Mouse (Mus musculus): ENCODE data around the gene Psmd5. TPM values are rescaled to one million over a fixed set of nuclear protein-coding genes. Genes with fewer than 3 reads are reported as not detected.
"Not testable (repeated sequence)": the region's sequence is repeated elsewhere in the genome, so short reads cannot be mapped to it uniquely, and the experiment has no call there.

The Psmd5 gene
- total RNA-seq, 2 experiments from 2014 or later: 40.2 to 46.1 TPM

- no peak for DNase-seq (ENCODE audit: extremely low spot score in 1 of 2, low spot score in 1 of 2)
These were observed 46.7 kb downstream of the Psmd5 start for GRCm38 (mm10) chr2:34828026-34828425.

- DNase-seq (ENCODE audit: extremely low spot score in 1 of 2, low spot score in 1 of 2): no peak
These were observed 47.2 kb downstream of the Psmd5 start for GRCm38 (mm10) chr2:34827591-34827990.

- no peak for DNase-seq (ENCODE audit: extremely low spot score in 1 of 2, low spot score in 1 of 2)
These were observed 48.1 kb downstream of the Psmd5 start for GRCm38 (mm10) chr2:34826460-34827231.

- DNase-seq (ENCODE audit: extremely low spot score in 1 of 2, low spot score in 1 of 2): peak; percentile 82 to 87
These were observed 48.8 kb downstream of the Psmd5 start, which contains the start of gene Fbxw2 for GRCm38 (mm10) chr2:34825827-34826459. Gene Fbxw2, minus strand, starts transcription at chr2:34826311.

- no peak for DNase-seq (ENCODE audit: extremely low spot score in 1 of 2, low spot score in 1 of 2)
These were observed 56.3 kb downstream of the Psmd5 start for GRCm38 (mm10) chr2:34818492-34818891.

- DNase-seq (ENCODE audit: extremely low spot score in 1 of 2, low spot score in 1 of 2): not testable (repeated sequence)
These were observed 58.9 kb downstream of the Psmd5 start for GRCm38 (mm10) chr2:34815893-34816292.

- no peak for DNase-seq (ENCODE audit: extremely low spot score in 1 of 2, low spot score in 1 of 2)
These were observed 62.1 kb downstream of the Psmd5 start for GRCm38 (mm10) chr2:34812706-34813105.

- DNase-seq (ENCODE audit: extremely low spot score in 1 of 2, low spot score in 1 of 2): no peak
These were observed 64.0 kb downstream of the Psmd5 start for GRCm38 (mm10) chr2:34810775-34811174.

GRCm38 (mm10) chr2:34809568-34809967 lies 65.2 kb downstream of the Psmd5 start:
- no peak for DNase-seq (ENCODE audit: extremely low spot score in 1 of 2, low spot score in 1 of 2)

GRCm38 (mm10) chr2:34808057-34808456 lies 66.7 kb downstream of the Psmd5 start:
- DNase-seq (ENCODE audit: extremely low spot score in 1 of 2, low spot score in 1 of 2): no peak

- DNase-seq (ENCODE audit: extremely low spot score in 1 of 2, low spot score in 1 of 2): no peak
These were observed 69.3 kb downstream of the Psmd5 start for GRCm38 (mm10) chr2:34805364-34805950.

- DNase-seq (ENCODE audit: extremely low spot score in 1 of 2, low spot score in 1 of 2): no peak
These were observed 70.0 kb downstream of the Psmd5 start for GRCm38 (mm10) chr2:34804815-34805214.

- no peak for DNase-seq (ENCODE audit: extremely low spot score in 1 of 2, low spot score in 1 of 2)
These were observed 70.6 kb downstream of the Psmd5 start for GRCm38 (mm10) chr2:34804172-34804571.

GRCm38 (mm10) chr2:34803746-34804145 lies 71.0 kb downstream of the Psmd5 start:
- DNase-seq (ENCODE audit: extremely low spot score in 1 of 2, low spot score in 1 of 2): no peak

- peak in 1 of 2 experiments; percentile 27 for DNase-seq (ENCODE audit: extremely low spot score in 1 of 2, low spot score in 1 of 2)
These were observed 72.1 kb downstream of the Psmd5 start for GRCm38 (mm10) chr2:34802565-34803245.

GRCm38 (mm10) chr2:34801516-34802482 lies 73.0 kb downstream of the Psmd5 start:
- peak; percentile 92 to 95 for DNase-seq (ENCODE audit: extremely low spot score in 1 of 2, low spot score in 1 of 2)

GRCm38 (mm10) chr2:34800371-34800770 lies 74.4 kb downstream of the Psmd5 start:
- DNase-seq (ENCODE audit: extremely low spot score in 1 of 2, low spot score in 1 of 2): no peak
